Comparison of ENCODE assay signal across 9 mouse cellular contexts in genomic region chr5:135968781-135969180, GRCm38 (mm10). TPM values are rescaled to one million over a fixed set of nuclear protein-coding genes. Genes with fewer than 3 reads are reported as not detected.
DNase-seq lines count a peak whose midpoint lies in the region; ATAC-seq and TF ChIP-seq lines count a peak whose summit lies in the region.
"Had no signal": no experiment of that assay in that cellular context is flagged by ENCODE, and none has a peak within 500 bp of the region (broad histone marks: within the 10 kb centered on the region; RNA-seq: fewer than 3 reads in every experiment).

No protein-coding gene starts in this region.

- H3K4me2 ChIP-seq in heart, embryonic 11.5 days: no peak overlapping the region
- H3K4me2 ChIP-seq in liver, embryonic 14.5 days (ENCODE audit: low read depth): no peak overlapping the region

- H3K9ac ChIP-seq in heart, embryonic 11.5 days (ENCODE audit: low read depth, low read length): no peak overlapping the region
- H3K9ac ChIP-seq in liver, embryonic 14.5 days (replicated peaks): no peak overlapping the region

- H3K36me3 ChIP-seq in heart, embryonic 11.5 days (ENCODE audit: control insufficient read depth, insufficient read depth, low read length): no peaks in the 10 kb centered on the region
- no peaks in the 10 kb centered on the region for H3K36me3 ChIP-seq in liver, embryonic 14.5 days (replicated peaks; ENCODE audit: control insufficient read depth, insufficient read depth, low read depth)

- H3K4me1 ChIP-seq in heart, embryonic 11.5 days (ENCODE audit: control insufficient read depth, insufficient read depth, low read length): peaks cover 5% of the 10 kb centered on the region; the same call in 1 of the 2 replicates
- H3K4me1 ChIP-seq in liver, embryonic 14.5 days (replicated peaks; ENCODE audit: control insufficient read depth in 2 of 2, insufficient read depth in 2 of 2, low read length in 1 of 2): no peaks in the 10 kb centered on the region

- DNase-seq in heart, postnatal 14 days: peak; percentile 51 to 67
- peak; percentile 80 for DNase-seq in testis, postnatal 10 days (ENCODE audit: low spot score)
- no peak for DNase-seq in testis, postnatal 14 days (ENCODE audit: low spot score)
- peak; percentile 60 for DNase-seq in c-Kit-positive CD71-positive TER-119-negative erythroid progenitor cells, embryonic 14.5 days (ENCODE audit: low read depth)
- DNase-seq in liver, embryonic 14.5 days (ENCODE audit: low read depth in 3 of 3, low spot score in 3 of 3): peak in 1 of 3 experiments; percentile 48
- peak; percentile 67 for DNase-seq in thymus, postnatal 0 days (ENCODE audit: low spot score)
- DNase-seq in urinary bladder, adult 18-20 months (ENCODE audit: low spot score in 2 of 2): no peak

- WGBS in heart, embryonic 11.5 days (ENCODE audit: insufficient replicate concordance): 58% methylated on average over 1 of the region's 1 CpGs
- 29% methylated on average over 1 of the region's 1 CpGs for WGBS in liver, embryonic 14.5 days (ENCODE audit: insufficient replicate concordance)

- no peaks in the 10 kb centered on the region for H3K9me3 ChIP-seq in heart, embryonic 11.5 days (replicated peaks; ENCODE audit: control insufficient read depth, low read length)
- no peaks in the 10 kb centered on the region for H3K9me3 ChIP-seq in liver, embryonic 14.5 days (ENCODE audit: control insufficient read depth, low read length)

- H3K27me3 ChIP-seq in heart, embryonic 11.5 days (ENCODE audit: control insufficient read depth, insufficient read depth, low read length): 0 out of 2 replicates have a peak, but pooled peaks cover 5% of the 10 kb centered on the region
- no peaks in the 10 kb centered on the region; the same call in 1 of the 2 replicates for H3K27me3 ChIP-seq in liver, embryonic 14.5 days (ENCODE audit: control insufficient read depth, insufficient read depth, low read length)

- intact Hi-C loops in heart, postnatal 14 days (cut with DNase I): loop anchor here (5.0 kb wide), 1 partner anchor 66 kb away; no protein-coding TSS in a partner anchor

- H3K27ac ChIP-seq in heart, embryonic 11.5 days (ENCODE audit: low read depth, low read length): no peak overlapping the region
- H3K27ac ChIP-seq in liver, embryonic 14.5 days: no peak overlapping the region

- ATAC-seq in heart, embryonic 11.5 days (replicated peaks; ENCODE audit: insufficient number of reproducible peaks, low FRiP score, low TSS enrichment): no peak
- no peak for ATAC-seq in liver, embryonic 14.5 days (ENCODE audit: insufficient read depth)

- TF ChIP-seq CTCF in liver, embryonic 14.5 days (IDR thresholded peaks at IDR 0.05; ENCODE audit: low read depth): peak; percentile 74

- no peak for TF ChIP-seq EP300 in liver, embryonic 14.5 days (IDR thresholded peaks at IDR 0.05; ENCODE audit: low read depth)

- H3K4me3 ChIP-seq in heart, embryonic 11.5 days (ENCODE audit: low read depth, low read length): no peak overlapping the region
- no peak overlapping the region for H3K4me3 ChIP-seq in liver, embryonic 14.5 days (ENCODE audit: insufficient read depth in 1 of 2, low read depth in 2 of 2, low read length in 2 of 2)
- H3K4me3 ChIP-seq: myocyte had no signal

RNA-seq across cellular contexts. Expression of gene Ssc4d, which starts 5.5 kb away (rescaled TPM):
- 1 to 10 TPM in 1 of 2 experiments, under 1 TPM in 1; 0.41 to 1.3 TPM for total RNA-seq in heart, postnatal 14 days (2021)
- 0.93 and 2.3 TPM in 2 replicates for polyA plus RNA-seq in heart, embryonic 11.5 days (2014; fragmentation: Nextera tagmentation; extraction: Ambion mirVana)
- 2.3 and 2.8 TPM in 2 replicates for polyA plus RNA-seq in liver, embryonic 14.5 days (2012; rRNA removed)
- polyA plus RNA-seq in liver, embryonic 14.5 days (2014; fragmentation: Nextera tagmentation; extraction: Ambion mirVana): 1.5 and 2.1 TPM in 2 replicates
- polyA plus RNA-seq in thymus, postnatal 0 days (2015; fragmentation: Nextera tagmentation; extraction: Ambion mirVana): 1.6 and 2.7 TPM in 2 replicates

RNA-seq across cellular contexts. Expression of gene Zp3, which starts 11.1 kb away (rescaled TPM):
- total RNA-seq in heart, postnatal 14 days (2021): not detected
- polyA plus RNA-seq in heart, embryonic 11.5 days (2014; fragmentation: Nextera tagmentation; extraction: Ambion mirVana): 0.16 TPM in 1 of 2 replicates, not detected in the other
- 0.03 TPM in 1 of 2 replicates, not detected in the other for polyA plus RNA-seq in liver, embryonic 14.5 days (2012; rRNA removed)
- not detected in 2 replicates for polyA plus RNA-seq in liver, embryonic 14.5 days (2014; fragmentation: Nextera tagmentation; extraction: Ambion mirVana)
- polyA plus RNA-seq in thymus, postnatal 0 days (2015; fragmentation: Nextera tagmentation; extraction: Ambion mirVana): 0.53 and 0.64 TPM in 2 replicates

RNA-seq across cellular contexts. Expression of gene Dtx2, which starts 25.8 kb away (rescaled TPM):
- total RNA-seq in heart, postnatal 14 days (2021): 1 to 10 TPM; 8.5 to 8.9 TPM
- polyA plus RNA-seq in heart, embryonic 11.5 days (2014; fragmentation: Nextera tagmentation; extraction: Ambion mirVana): 24.7 and 27.2 TPM in 2 replicates
- 3.4 and 5.0 TPM in 2 replicates for polyA plus RNA-seq in liver, embryonic 14.5 days (2012; rRNA removed)
- polyA plus RNA-seq in liver, embryonic 14.5 days (2014; fragmentation: Nextera tagmentation; extraction: Ambion mirVana): 5.1 and 5.4 TPM in 2 replicates
- 43.9 and 46.0 TPM in 2 replicates for polyA plus RNA-seq in thymus, postnatal 0 days (2015; fragmentation: Nextera tagmentation; extraction: Ambion mirVana)

RNA-seq across cellular contexts. Expression of gene Ywhag, which starts 34.4 kb away (rescaled TPM):
- 100 to 1,000 TPM; 284 to 301 TPM for total RNA-seq in heart, postnatal 14 days (2021)
- 103 and 108 TPM in 2 replicates for polyA plus RNA-seq in heart, embryonic 11.5 days (2014; fragmentation: Nextera tagmentation; extraction: Ambion mirVana)
- polyA plus RNA-seq in liver, embryonic 14.5 days (2012; rRNA removed): 21.7 and 25.9 TPM in 2 replicates
- 26.3 and 30.1 TPM in 2 replicates for polyA plus RNA-seq in liver, embryonic 14.5 days (2014; fragmentation: Nextera tagmentation; extraction: Ambion mirVana)
- 69.4 and 69.8 TPM in 2 replicates for polyA plus RNA-seq in thymus, postnatal 0 days (2015; fragmentation: Nextera tagmentation; extraction: Ambion mirVana)

Comparison
In these comparisons a context has a peak if more than half of its experiments do, and no peak if none do; other contexts are left out.
1. DNase-seq: peak in heart, postnatal 14 days (2 of 2), testis, postnatal 10 days (single experiment), c-Kit-positive CD71-positive TER-119-negative erythroid progenitor cells, embryonic 14.5 days (single experiment) and thymus, postnatal 0 days (single experiment); none in testis, postnatal 14 days (single experiment) and urinary bladder, adult 18-20 months (0 of 2).